Mouse (Mus musculus) intestine, embryonic 14.5 days (tissue): Measurements from ENCODE around the gene Olfr921. TPM values are rescaled to one million over a fixed set of nuclear protein-coding genes. Genes with fewer than 3 reads are reported as not detected.

Experiments
- ATAC-seq: fragments of 200-750 bp; cut with Nextera tagmentation; replicated peaks from 2 replicates; pipeline ENCODE4 v1.8.0; 2017; ENCODE audit warnings: low read depth, moderate number of reproducible peaks, moderate TSS enrichment, moderate library complexity; ENCODE audit not compliant: low FRiP score, low TSS enrichment
- DNase-seq: peaks from one replicate; pipeline ENCODE4 v3.0.0-alpha.2; 2018; ENCODE audit warnings: low spot score
- H3K27ac ChIP-seq: fragments of 300-500 bp; sonication (generic); 2 replicates; pipeline ENCODE4 v1.5.1; 2014; ENCODE audit warnings: low read depth, mild to moderate bottlenecking, control low read depth
- H3K27me3 ChIP-seq: fragments of 300-500 bp; sonication (generic); replicated peaks from 2 replicates; pipeline ENCODE4 v1.6.1; 2014; ENCODE audit warnings: low read length, control low read depth; ENCODE audit not compliant: control insufficient read depth, insufficient read depth
- H3K36me3 ChIP-seq: fragments of 300-500 bp; sonication (generic); 2 replicates; pipeline ENCODE4 v1.6.1; 2014; ENCODE audit warnings: low read length, control low read depth; ENCODE audit not compliant: control insufficient read depth, insufficient read depth
- H3K4me1 ChIP-seq: fragments of 300-500 bp; sonication (generic); replicated peaks from 2 replicates; pipeline ENCODE4 v1.6.1; 2014; ENCODE audit warnings: low read length, control low read depth, mixed read lengths; ENCODE audit not compliant: control insufficient read depth, insufficient read depth
- H3K4me2 ChIP-seq: fragments of 300-500 bp; sonication (generic); 2 replicates; pipeline ENCODE4 v1.6.1; 2014; ENCODE audit warnings: low read length
- H3K4me3 ChIP-seq: fragments of 300-500 bp; sonication (generic); 2 replicates; pipeline ENCODE4 v1.5.1; 2014; ENCODE audit warnings: low read depth, low read length, control low read depth, mixed read lengths
- H3K9ac ChIP-seq: fragments of 300-500 bp; sonication (generic); 2 replicates; pipeline ENCODE4 v1.6.1; 2014; ENCODE audit warnings: mild to moderate bottlenecking, low read length
- H3K9me3 ChIP-seq: fragments of 300-500 bp; sonication (generic); 2 replicates; pipeline ENCODE4 v1.6.1; 2016; ENCODE audit warnings: low read length, control low read depth; ENCODE audit not compliant: control insufficient read depth
- WGBS: fragments of 180-500 bp; shearing (Covaris S2); extraction: QIAGEN DNeasy Blood & Tissue Kit; methylation state at CpG from one replicate; pipeline ENCODE4 v1.1.7; 2014; 5-methylcytosine and 5-hydroxymethylcytosine counted together
- polyA plus RNA-seq: library from polyadenylated mRNA; unstranded; fragments of >200 nt; fragmentation: Nextera tagmentation; extraction: Ambion mirVana; gene quantifications from 2 replicates; pipeline ENCODE4 v1.2.1, GENCODE M21; 2014

Gene Olfr921
- polyA plus RNA-seq, 1 experiment from 2014 or later = not detected

GRCm38 (mm10) chr9:38815458-38815986 is 42.7 kb downstream of the Olfr921 start:
- Histone ChIP-seq H3K27ac (no peak overlapping the region), H3K4me3 (no peak overlapping the region), H3K9me3 (no peaks in the 10 kb centered on the region), H3K4me1 (no peaks in the 10 kb centered on the region), H3K9ac (no peak overlapping the region), H3K4me2 (no peak overlapping the region), H3K27me3 (no peaks in the 10 kb centered on the region), H3K36me3 (no peaks in the 10 kb centered on the region)
- no peak for ATAC-seq
- 96% methylated on average over 1 of the region's 1 CpGs for WGBS
- no peak for DNase-seq

- H3K9ac ChIP-seq = no peak within 1 kb of the TSS
- H3K4me2 ChIP-seq = no peak within 1 kb of the TSS
- H3K27ac ChIP-seq = no peak within 1 kb of the TSS
- 90% methylated on average over 1 of the region's 1 CpGs for WGBS
- DNase-seq (no peak), ATAC-seq (no peak)
- no peaks in the 10 kb centered on the region for H3K4me1 ChIP-seq
- no peak within 1 kb of the TSS for H3K4me3 ChIP-seq
- H3K27me3 ChIP-seq = no peaks in the 10 kb centered on the region
- H3K9me3 ChIP-seq = no peaks in the 10 kb centered on the region
- H3K36me3 ChIP-seq = no peaks in the 10 kb centered on the region
These were observed 53.4 kb downstream of the Olfr921 start, which contains the start of gene Olfr923 for GRCm38 (mm10) chr9:38826245-38826644. Gene Olfr923 (plus strand): TSS chr9:38826545.

Other genes with a start within 250 kb of the Olfr921 start
- gene Olfr910, start 235.2 kb upstream of the Olfr921 start, polyA plus RNA-seq = not detected in 2 replicates
- not detected in 2 replicates for gene Olfr912, start 192.9 kb upstream of the Olfr921 start, polyA plus RNA-seq
- not detected in 2 replicates for gene Olfr913, start 180.3 kb upstream of the Olfr921 start, polyA plus RNA-seq
- not detected in 2 replicates for gene Olfr914, start 168.0 kb upstream of the Olfr921 start, polyA plus RNA-seq
- gene Olfr916, start 113.2 kb upstream of the Olfr921 start, polyA plus RNA-seq = not detected in 2 replicates
- not detected in 2 replicates for gene Olfr917, start 107.2 kb upstream of the Olfr921 start, polyA plus RNA-seq
- not detected in 2 replicates for gene Olfr918, start 98.5 kb upstream of the Olfr921 start, polyA plus RNA-seq
- not detected in 2 replicates for gene Olfr919, start 69.4 kb upstream of the Olfr921 start, polyA plus RNA-seq
- gene Vwa5a, start 54.8 kb upstream of the Olfr921 start, polyA plus RNA-seq = 13.9 and 19.1 TPM in 2 replicates
- gene Olfr920, start 20.8 kb upstream of the Olfr921 start, polyA plus RNA-seq = 0.05 TPM in 2 replicates
- gene Olfr922, start 41.5 kb downstream of the Olfr921 start, polyA plus RNA-seq = not detected in 2 replicates
- not detected in 2 replicates for gene Olfr923, start 53.5 kb downstream of the Olfr921 start, polyA plus RNA-seq
- gene Olfr924, start 71.4 kb downstream of the Olfr921 start, polyA plus RNA-seq = not detected in 2 replicates
- gene Olfr26, start 82.0 kb downstream of the Olfr921 start, polyA plus RNA-seq = not detected in 2 replicates
- not detected in 2 replicates for gene Olfr926, start 104.1 kb downstream of the Olfr921 start, polyA plus RNA-seq
- gene Olfr930, start 156.7 kb downstream of the Olfr921 start, polyA plus RNA-seq = not detected in 2 replicates
- gene Olfr933, start 199.2 kb downstream of the Olfr921 start, polyA plus RNA-seq = not detected in 2 replicates
- not detected in 2 replicates for gene Olfr934, start 215.2 kb downstream of the Olfr921 start, polyA plus RNA-seq
- gene Olfr935, start 226.6 kb downstream of the Olfr921 start, polyA plus RNA-seq = not detected in 2 replicates